Mouse (Mus musculus) heart, postnatal 0 days (tissue): Measurements from ENCODE around the gene Mgl2.

Source experiments
- CTCF ChIP-seq: IDR thresholded peaks from 2 replicates; pipeline ENCODE4 v1.5.1; 2016; ENCODE audit warnings: antibody characterized with exemption, control low read depth, low read depth
- EP300 ChIP-seq: IDR thresholded peaks from 2 replicates; pipeline ENCODE4 v1.6.1; 2016; ENCODE audit warnings: antibody characterized with exemption, low read depth

GRCm38 (mm10) chr11:70185120-70185519, 55.0 kb downstream of the Mgl2 start:
- TF ChIP-seq CTCF (no peak), EP300 (no peak)
